Mouse (Mus musculus) MEL (cell line): Measurements from ENCODE around the gene Plekhm3.

Experiments
- CTCF ChIP-seq, 3 experiments: IDR thresholded peaks in 2 of 3; conservative IDR thresholded peaks in 1 of 3; 2 replicates each; pipeline ENCODE4 v1.5.1; 2011 to 2012; ENCODE audit warnings: low read length in 3 of 3, low read depth in 2 of 3, mild to moderate bottlenecking in 2 of 3, improper control_type of control experiment in 1 of 3, inconsistent platforms in 1 of 3, mixed read lengths in 1 of 3, moderate library complexity in 1 of 3; ENCODE audit not compliant: control insufficient read depth in 1 of 3, insufficient read depth in 1 of 3, poor library complexity in 1 of 3, severe bottlenecking in 1 of 3
- E2F4 ChIP-seq: IDR thresholded peaks from 2 replicates; pipeline ENCODE4 v1.6.1; 2011; ENCODE audit warnings: low read depth, low read length, improper control_type of control experiment, borderline replicate concordance
- HCFC1 ChIP-seq: IDR thresholded peaks from 2 replicates; pipeline ENCODE4 v1.6.1; 2012; ENCODE audit warnings: low read depth, mild to moderate bottlenecking, inconsistent platforms, low read length, improper control_type of control experiment, moderate library complexity
- POLR2A ChIP-seq, 2 experiments: IDR thresholded peaks; 2 replicates each; pipeline ENCODE4 v1.6.1; 2011 to 2012; ENCODE audit warnings: low read length in 2 of 2, mild to moderate bottlenecking in 2 of 2, control low read depth in 1 of 2, improper control_type of control experiment in 1 of 2, low read depth in 1 of 2, moderate library complexity in 1 of 2; ENCODE audit not compliant: control insufficient read depth in 1 of 2, insufficient read depth in 1 of 2, poor library complexity in 1 of 2
- SMC3 ChIP-seq: IDR thresholded peaks from 2 replicates; pipeline ENCODE4 v1.6.1; 2011; ENCODE audit warnings: low read depth, low read length, improper control_type of control experiment
- TBP ChIP-seq: IDR thresholded peaks from 2 replicates; pipeline ENCODE4 v1.8.0; 2011; ENCODE audit warnings: low read depth, low read length, improper control_type of control experiment
- ZNF384 ChIP-seq: IDR thresholded peaks from 2 replicates; pipeline ENCODE4 v1.6.1; 2012; ENCODE audit warnings: low read depth, mild to moderate bottlenecking, inconsistent platforms, low read length, improper control_type of control experiment

DNA sequence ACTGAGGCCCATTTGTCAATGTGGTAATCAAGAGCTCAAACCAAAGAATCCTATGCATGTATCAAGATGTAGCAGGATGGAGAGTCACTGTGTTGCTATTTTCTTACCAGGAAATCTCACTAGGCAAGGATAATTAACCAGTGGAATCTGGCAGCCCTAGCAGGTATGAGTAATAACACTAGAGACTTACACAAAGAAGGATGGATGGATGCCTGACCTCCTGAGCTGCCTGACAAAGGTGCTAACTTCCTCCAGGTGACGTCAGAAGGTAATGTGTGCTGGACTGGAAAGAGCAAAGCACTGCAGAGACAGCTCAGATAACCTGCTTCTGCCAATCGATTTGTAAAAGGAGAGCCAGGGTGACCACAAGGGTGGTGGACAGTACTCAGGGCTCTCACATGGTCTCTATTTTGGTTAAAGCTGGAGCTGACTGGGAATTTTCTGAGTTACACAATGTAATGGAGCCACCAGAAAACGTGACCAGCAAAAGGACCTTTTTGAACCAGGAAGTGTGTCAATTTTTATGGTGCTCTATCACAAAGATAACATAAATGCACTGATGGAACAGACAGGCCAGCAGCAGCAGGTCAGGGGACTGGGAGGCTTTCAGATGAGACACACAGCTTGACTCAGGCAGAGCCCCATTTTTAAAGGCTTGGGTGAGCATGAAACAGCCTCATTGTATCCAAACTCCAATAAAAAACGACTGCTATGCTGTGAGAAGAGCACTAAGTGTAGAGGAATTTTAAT lies 14.4 kb downstream of the Plekhm3 start:
- TF ChIP-seq POLR2A (IDR thresholded peaks at IDR 0.05; ENCODE audit: control insufficient read depth in 1 of 2, insufficient read depth in 1 of 2, low read depth in 1 of 2, low read length in 2 of 2, poor library complexity in 1 of 2) (no peak), TBP (no peak), ZNF384 (no peak), CTCF (IDR thresholded peaks at IDR 0.05 in 2 of 3, conservative IDR thresholded peaks at IDR 0.05 in 1 of 3; ENCODE audit: control insufficient read depth in 1 of 3, insufficient read depth in 1 of 3, low read depth in 2 of 3, low read length in 3 of 3, poor library complexity in 1 of 3, severe bottlenecking in 1 of 3) (no peak), E2F4 (no peak), SMC3 (no peak), HCFC1 (no peak)
